ENCODE assay signal across 8 mouse cellular contexts in genomic region chr5:103424678-103425319, GRCm38 (mm10). TPM values are rescaled to one million over a fixed set of nuclear protein-coding genes. Genes with fewer than 3 reads are reported as not detected.
DNase-seq lines count a peak whose midpoint lies in the region; ATAC-seq and TF ChIP-seq lines count a peak whose summit lies in the region.

TSS of gene Ptpn13 (plus strand) at chr5:103425192.

- peak within 1 kb of the TSS; percentile 56 for H3K9ac ChIP-seq in forebrain, postnatal 0 days

- no peaks in the 10 kb centered on the region for H3K4me1 ChIP-seq in forebrain, postnatal 0 days (ENCODE audit: insufficient read depth)
- H3K4me1 ChIP-seq in lung, adult 2 months (ENCODE audit: control insufficient read depth, insufficient read depth, low read length), result no peaks in the 10 kb centered on the region

- peak within 1 kb of the TSS; percentile 95 for H3K4me2 ChIP-seq in forebrain, postnatal 0 days (ENCODE audit: low read depth)

- WGBS in forebrain, postnatal 0 days, result under 1% methylated on average over 36 of the region's 55 CpGs
- WGBS in lung, adult 2 months, result under 1% methylated on average over 54 of the region's 55 CpGs

- no peaks in the 10 kb centered on the region for H3K36me3 ChIP-seq in forebrain, postnatal 0 days (ENCODE audit: insufficient read depth)

- peak; percentile 84; the same call in 1 of the 2 replicates for TF ChIP-seq POLR2A in lung, adult 2 months (IDR thresholded peaks at IDR 0.05; ENCODE audit: borderline replicate concordance, extremely low read depth, low read depth, low read length)

- no peaks in the 10 kb centered on the region for H3K9me3 ChIP-seq in forebrain, postnatal 0 days (ENCODE audit: low read length)

- peak within 1 kb of the TSS; percentile 71 for H3K4me3 ChIP-seq in forebrain, postnatal 0 days (ENCODE audit: low read depth, low read length)
- H3K4me3 ChIP-seq in layer of hippocampus, adult 2 months, result peak within 1 kb of the TSS; percentile 80
- peak within 1 kb of the TSS; percentile 65 for H3K4me3 ChIP-seq in lung, adult 2 months (replicated peaks; ENCODE audit: extremely low read depth, low read depth, low read length)

- TF ChIP-seq CTCF in forebrain, postnatal 0 days (IDR thresholded peaks at IDR 0.05; ENCODE audit: low read depth), result no peak
- TF ChIP-seq CTCF in layer of hippocampus, adult 2 months (conservative IDR thresholded peaks at IDR 0.05), result no peak
- no peak for TF ChIP-seq CTCF in lung, adult 2 months (IDR thresholded peaks at IDR 0.05; ENCODE audit: insufficient read depth, low read length)

- intact Hi-C loops in heart, postnatal 36 days (cut with DNase I), result no loop called here

- ATAC-seq in forebrain, postnatal 0 days, result peak; percentile 95

- H3K27ac ChIP-seq in forebrain, postnatal 0 days (ENCODE audit: low read depth, low read length), result peak within 1 kb of the TSS; percentile 35; the same call in 1 of the 2 replicates
- H3K27ac ChIP-seq in layer of hippocampus, adult 2 months, result peak within 1 kb of the TSS; percentile 76

- DNase-seq in MEL-GATA-1-ER (ENCODE audit: extremely low read depth, low read depth), result peak; percentile 82
- peak; percentile 78 to 84 for DNase-seq in cerebellum, adult 18-20 months
- peak; percentile 85 for DNase-seq in forebrain, postnatal 0 days
- peak; percentile 87 to 88 for DNase-seq in heart, postnatal 36 days
- peak; percentile 87 to 92 for DNase-seq in layer of hippocampus, adult 2 months (ENCODE audit: low spot score in 2 of 2)
- peak; percentile 91 for DNase-seq in lung, adult 2 months
- peak; percentile 94 for DNase-seq in ovary, postnatal 10 days (ENCODE audit: low spot score)
- peak; percentile 78 for DNase-seq in thymus, postnatal 0 days (ENCODE audit: low spot score)

- H3K27me3 ChIP-seq in forebrain, postnatal 0 days (ENCODE audit: insufficient read depth, low read length), result 0 out of 2 replicates have a peak, but pooled peaks cover 3% of the 10 kb centered on the region

RNA-seq across cellular contexts. Expression of gene Ptpn13, which starts in this region (rescaled TPM):
- total RNA-seq in forebrain, postnatal 0 days (2014; rRNA removed), result 7.8 and 16.2 TPM in 2 replicates
- 1.1 and 1.8 TPM in 2 replicates for polyA plus RNA-seq in forebrain, postnatal 0 days (2015; fragmentation: Nextera tagmentation; extraction: Ambion mirVana)
- total RNA-seq in heart, postnatal 36 days (2021), result 1 to 10 TPM; 6.1 to 7.0 TPM
- 10 to 100 TPM in 1 of 2 experiments, 1 to 10 TPM in 1; 9.7 to 13.4 TPM for total RNA-seq in layer of hippocampus, adult 2 months (2021)
- polyA plus RNA-seq in lung, adult 2 months (2012; rRNA removed), result 18.0 and 22.6 TPM in 2 replicates
- polyA plus RNA-seq in thymus, postnatal 0 days (2015; fragmentation: Nextera tagmentation; extraction: Ambion mirVana), result 4.7 and 5.6 TPM in 2 replicates

Comparison
In these comparisons a context has a peak if more than half of its experiments do, and no peak if none do; other contexts are left out.
1. Peak in every context shown above with its lines: DNase-seq, ATAC-seq, H3K4me3 ChIP-seq and H3K27ac ChIP-seq.